Mouse (Mus musculus) stomach, postnatal 0 days (tissue): ENCODE measurements around the gene Hsd17b7.

Experiments
- CTCF ChIP-seq: IDR thresholded peaks from 2 replicates; pipeline ENCODE4 v1.5.1; 2016; ENCODE audit warnings: antibody characterized with exemption, low read depth, mild to moderate bottlenecking, moderate library complexity
- EP300 ChIP-seq: optimal IDR thresholded peaks from 2 replicates; pipeline ENCODE3; 2016; ENCODE audit warnings: antibody characterized with exemption

DNA sequence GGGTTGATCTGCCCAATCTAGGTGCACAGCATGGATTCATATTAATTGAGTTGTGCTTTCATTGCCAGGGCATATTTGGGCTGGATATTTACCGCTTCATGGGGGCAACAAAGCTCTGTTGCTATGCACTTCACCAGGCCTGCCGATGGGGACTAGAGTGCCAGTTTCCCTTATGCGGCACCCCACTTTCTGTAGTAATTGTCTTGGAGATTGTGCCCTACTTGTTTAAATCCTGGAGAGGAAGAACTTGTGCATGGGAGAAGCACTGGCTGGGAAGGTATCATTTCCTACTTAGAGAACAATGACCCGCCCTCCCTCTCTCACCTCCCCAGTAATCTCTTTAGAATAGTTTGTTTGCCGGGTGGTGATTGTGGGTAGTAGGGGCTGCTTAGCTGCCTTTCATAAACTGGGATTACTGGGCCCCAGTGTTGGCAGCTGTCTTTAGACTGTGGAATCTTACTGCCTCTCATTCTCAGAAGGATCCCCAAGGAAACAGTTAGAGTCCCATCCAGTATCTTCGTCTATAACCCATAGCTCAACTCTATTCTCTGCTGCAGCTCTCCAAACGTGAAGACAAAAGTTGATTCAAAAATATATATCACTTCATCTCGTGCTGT, 41.2 kb downstream of the Hsd17b7 start:
- TF ChIP-seq CTCF, result no peak
- TF ChIP-seq EP300, result no peak
